ENCODE assay signal across 11 mouse cellular contexts in genomic region chr2:168415140-168415539, GRCm38 (mm10).
DNase-seq lines count a peak whose midpoint lies in the region; ATAC-seq and TF ChIP-seq lines count a peak whose summit lies in the region.
"Had no signal": no experiment of that assay in that cellular context is flagged by ENCODE, and none has a peak within 500 bp of the region (broad histone marks: within the 10 kb centered on the region; RNA-seq: fewer than 3 reads in every experiment).

No protein-coding gene starts in this region.

- H3K27me3 ChIP-seq in hindbrain, embryonic 11.5 days (ENCODE audit: control insufficient read depth, insufficient read depth, low read length): no peaks in the 10 kb centered on the region
- H3K27me3 ChIP-seq in hindbrain, embryonic 16.5 days (replicated peaks; ENCODE audit: control insufficient read depth, insufficient read depth, low read length): no peaks in the 10 kb centered on the region
- H3K27me3 ChIP-seq in E14TG2a.4 (ENCODE audit: insufficient read depth, low read length): peaks cover 59% of the 10 kb centered on the region
- no peaks in the 10 kb centered on the region for H3K27me3 ChIP-seq in liver, postnatal 0 days (ENCODE audit: insufficient read depth, low read length)
- H3K27me3 ChIP-seq: embryonic facial prominence, embryonic 13.5 days; neural tube, embryonic 12.5 days had no signal

- H3K9ac ChIP-seq in hindbrain, embryonic 11.5 days (ENCODE audit: low read depth, low read length): no peak overlapping the region
- no peak overlapping the region for H3K9ac ChIP-seq in hindbrain, embryonic 16.5 days (ENCODE audit: low read depth, low read length)
- H3K9ac ChIP-seq in liver, postnatal 0 days (replicated peaks): no peak overlapping the region
- H3K9ac ChIP-seq: embryonic facial prominence, embryonic 13.5 days; heart, embryonic 12.5 days; limb, embryonic 12.5 days; neural tube, embryonic 12.5 days had no signal

- ATAC-seq in hindbrain, embryonic 11.5 days (ENCODE audit: low FRiP score): no peak
- ATAC-seq in hindbrain, embryonic 16.5 days: no peak
- no peak for ATAC-seq in liver, postnatal 0 days

- H3K36me3 ChIP-seq in hindbrain, embryonic 11.5 days (ENCODE audit: control insufficient read depth, insufficient read depth, low read length): no peaks in the 10 kb centered on the region
- no peaks in the 10 kb centered on the region for H3K36me3 ChIP-seq in hindbrain, embryonic 16.5 days (ENCODE audit: control insufficient read depth, insufficient read depth, low read length)
- H3K36me3 ChIP-seq in E14TG2a.4 (ENCODE audit: insufficient read depth, low read length): no peaks in the 10 kb centered on the region
- H3K36me3 ChIP-seq in liver, postnatal 0 days (replicated peaks; ENCODE audit: insufficient read depth, low read length): no peaks in the 10 kb centered on the region
- H3K36me3 ChIP-seq: embryonic facial prominence, embryonic 13.5 days; heart, embryonic 12.5 days; limb, embryonic 12.5 days; neural tube, embryonic 12.5 days had no signal

- peak; percentile 47 for DNase-seq in hindbrain, embryonic 11.5 days (ENCODE audit: low spot score)
- peak; percentile 44 for DNase-seq in 3134 (ENCODE audit: extremely low read depth, insufficient read length, low spot score)
- DNase-seq in liver, postnatal 0 days: peak; percentile 47
- no peak for DNase-seq in c-Kit-positive CD71-positive TER-119-positive erythroid progenitor cells, embryonic 14.5 days (ENCODE audit: low spot score)
- DNase-seq in urinary bladder, postnatal 10 days (ENCODE audit: low spot score): no peak

- no peak overlapping the region for H3K4me3 ChIP-seq in hindbrain, embryonic 11.5 days (ENCODE audit: low read depth, low read length)
- no peak overlapping the region for H3K4me3 ChIP-seq in hindbrain, embryonic 16.5 days (ENCODE audit: low read length)
- no peak overlapping the region for H3K4me3 ChIP-seq in E14TG2a.4 (replicated peaks; ENCODE audit: low read length)
- no peak overlapping the region for H3K4me3 ChIP-seq in liver, postnatal 0 days (ENCODE audit: low read depth, low read length)
- H3K4me3 ChIP-seq: embryonic facial prominence, embryonic 13.5 days; heart, embryonic 12.5 days; limb, embryonic 12.5 days; neural tube, embryonic 12.5 days had no signal

- WGBS in hindbrain, embryonic 11.5 days: 26% methylated on average over 17 of the region's 17 CpGs
- 35% methylated on average over 17 of the region's 17 CpGs for WGBS in hindbrain, embryonic 16.5 days
- 28% methylated on average over 17 of the region's 17 CpGs for WGBS in liver, postnatal 0 days (ENCODE audit: insufficient replicate concordance)

- H3K27ac ChIP-seq in hindbrain, embryonic 11.5 days (ENCODE audit: low read depth, low read length): no peak overlapping the region
- H3K27ac ChIP-seq in hindbrain, embryonic 16.5 days (ENCODE audit: low read depth, low read length): no peak overlapping the region
- no peak overlapping the region for H3K27ac ChIP-seq in liver, postnatal 0 days (ENCODE audit: low read depth)
- H3K27ac ChIP-seq: embryonic facial prominence, embryonic 13.5 days; limb, embryonic 12.5 days; neural tube, embryonic 12.5 days had no signal

- TF ChIP-seq EP300 in liver, postnatal 0 days (IDR thresholded peaks at IDR 0.05; ENCODE audit: low read depth): no peak

- H3K4me2 ChIP-seq in hindbrain, embryonic 11.5 days (replicated peaks; ENCODE audit: low read depth, low read length): no peak overlapping the region
- H3K4me2 ChIP-seq in hindbrain, embryonic 16.5 days (ENCODE audit: low read length): no peak overlapping the region
- no peak overlapping the region for H3K4me2 ChIP-seq in liver, postnatal 0 days (ENCODE audit: low read depth, low read length)
- H3K4me2 ChIP-seq: embryonic facial prominence, embryonic 13.5 days; heart, embryonic 12.5 days; limb, embryonic 12.5 days; neural tube, embryonic 12.5 days had no signal

- H3K4me1 ChIP-seq in hindbrain, embryonic 11.5 days (replicated peaks; ENCODE audit: control insufficient read depth, insufficient read depth, low read length): no peaks in the 10 kb centered on the region
- H3K4me1 ChIP-seq in hindbrain, embryonic 16.5 days (ENCODE audit: control insufficient read depth, insufficient read depth, low read depth, low read length): no peaks in the 10 kb centered on the region
- H3K4me1 ChIP-seq in E14TG2a.4 (replicated peaks; ENCODE audit: low read depth, low read length): no peaks in the 10 kb centered on the region
- H3K4me1 ChIP-seq in liver, postnatal 0 days (ENCODE audit: insufficient read depth): no peaks in the 10 kb centered on the region
- H3K4me1 ChIP-seq: embryonic facial prominence, embryonic 13.5 days; heart, embryonic 12.5 days; limb, embryonic 12.5 days; neural tube, embryonic 12.5 days had no signal

- no peaks in the 10 kb centered on the region for H3K9me3 ChIP-seq in hindbrain, embryonic 11.5 days (ENCODE audit: control insufficient read depth, low read length)
- no peaks in the 10 kb centered on the region for H3K9me3 ChIP-seq in hindbrain, embryonic 16.5 days (ENCODE audit: control insufficient read depth, low read length)
- peaks cover 10% of the 10 kb centered on the region for H3K9me3 ChIP-seq in E14TG2a.4 (ENCODE audit: low read length)
- no peaks in the 10 kb centered on the region for H3K9me3 ChIP-seq in liver, postnatal 0 days (ENCODE audit: low read length)
- H3K9me3 ChIP-seq: limb, embryonic 12.5 days; neural tube, embryonic 12.5 days had no signal

- TF ChIP-seq CTCF in E14TG2a.4 (conservative IDR thresholded peaks at IDR 0.05; ENCODE audit: low read length): peak; percentile 53
- TF ChIP-seq CTCF in liver, postnatal 0 days (IDR thresholded peaks at IDR 0.05; ENCODE audit: low read depth): peak; percentile 61

Comparison
In these comparisons a context has a peak if more than half of its experiments do, and no peak if none do; other contexts are left out.
1. DNase-seq: peak in hindbrain, embryonic 11.5 days (single experiment), 3134 (single experiment) and liver, postnatal 0 days (single experiment); none in c-Kit-positive CD71-positive TER-119-positive erythroid progenitor cells, embryonic 14.5 days (single experiment) and urinary bladder, postnatal 10 days (single experiment).